ENCODE assay signal across 9 mouse cellular contexts in the genomic region with DNA sequence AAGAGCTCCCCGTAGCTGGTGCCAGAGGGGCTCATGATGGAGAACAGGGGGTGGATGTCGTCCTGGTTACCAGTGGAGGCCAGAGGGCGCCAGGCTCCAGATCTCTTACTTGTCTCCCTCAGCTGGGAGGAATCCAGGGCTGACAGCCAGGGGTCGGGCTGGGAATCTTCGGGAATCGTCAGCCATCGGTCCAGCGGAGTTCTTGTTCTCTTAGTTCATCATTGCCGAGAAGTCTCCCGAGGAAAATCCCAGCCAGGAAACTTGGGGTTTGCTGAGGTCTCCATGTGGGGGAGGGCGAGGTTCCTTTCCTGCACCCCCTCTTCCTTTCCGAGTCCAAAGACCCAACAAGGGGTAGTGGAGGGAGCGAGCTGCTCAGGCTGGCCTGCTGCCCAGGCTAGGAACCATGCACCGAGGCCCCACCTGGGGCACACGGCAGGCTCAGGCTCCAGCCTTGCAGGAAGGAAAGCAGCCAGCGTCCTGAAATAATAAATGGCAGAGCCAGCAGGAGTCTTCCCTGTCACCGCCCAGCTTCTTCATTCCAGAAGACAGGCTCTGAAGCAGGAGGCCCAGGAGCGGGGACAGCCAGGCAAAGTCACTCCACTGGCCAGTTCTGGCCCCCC. TPM values are rescaled to one million over a fixed set of nuclear protein-coding genes. Genes with fewer than 3 reads are reported as not detected.
DNase-seq lines count a peak whose midpoint lies in the region; ATAC-seq lines count a peak whose summit lies in the region.
"Had no signal": no experiment of that assay in that cellular context is flagged by ENCODE, and none has a peak within 500 bp of the region (broad histone marks: within the 10 kb centered on the region; RNA-seq: fewer than 3 reads in every experiment).

No protein-coding gene starts in this region.

- no peaks in the 10 kb centered on the region for H3K27me3 ChIP-seq in forebrain, embryonic 16.5 days (replicated peaks; ENCODE audit: control insufficient read depth, insufficient read depth, low read length)
- H3K27me3 ChIP-seq in hindbrain, embryonic 10.5 days (ENCODE audit: insufficient read depth, poor library complexity, severe bottlenecking) = peaks cover 43% of the 10 kb centered on the region
- H3K27me3 ChIP-seq in limb, embryonic 12.5 days = peaks cover 4% of the 10 kb centered on the region; the same call in 1 of the 2 replicates
- no peaks in the 10 kb centered on the region for H3K27me3 ChIP-seq in neural tube, embryonic 14.5 days (ENCODE audit: control insufficient read depth, insufficient read depth, low read length)
- H3K27me3 ChIP-seq: Patski had no signal

- peak overlapping the region; percentile 13 for H3K4me2 ChIP-seq in forebrain, embryonic 16.5 days (ENCODE audit: low read length)
- peak overlapping the region; percentile 41 for H3K4me2 ChIP-seq in limb, embryonic 12.5 days
- peak overlapping the region; percentile 22 for H3K4me2 ChIP-seq in neural tube, embryonic 14.5 days (ENCODE audit: low read depth, low read length)

- peak; percentile 41 for DNase-seq in right cerebral cortex, postnatal 4 days
- no peak for DNase-seq in right cerebral cortex, adult 18-20 months
- DNase-seq in hindbrain, embryonic 10.5 days (ENCODE audit: low spot score) = peak; percentile 48
- DNase-seq in spleen, postnatal 4 days (ENCODE audit: low spot score in 2 of 2) = no peak

- H3K9me3 ChIP-seq in forebrain, embryonic 16.5 days (ENCODE audit: control insufficient read depth, low read length) = no peaks in the 10 kb centered on the region
- H3K9me3 ChIP-seq in hindbrain, embryonic 10.5 days = no peaks in the 10 kb centered on the region
- H3K9me3 ChIP-seq in limb, embryonic 12.5 days = no peaks in the 10 kb centered on the region
- H3K9me3 ChIP-seq in neural tube, embryonic 14.5 days (ENCODE audit: control insufficient read depth, low read length) = no peaks in the 10 kb centered on the region

- no peak overlapping the region for H3K4me3 ChIP-seq in forebrain, embryonic 16.5 days (replicated peaks; ENCODE audit: low read length)
- peak overlapping the region; percentile 27 for H3K4me3 ChIP-seq in hindbrain, embryonic 10.5 days
- H3K4me3 ChIP-seq in limb, embryonic 12.5 days (replicated peaks) = 0 out of 2 replicates have a peak overlapping the region, but pooled peaks have one; percentile 7
- H3K4me3 ChIP-seq in neural tube, embryonic 14.5 days (ENCODE audit: low read depth, low read length) = no peak overlapping the region

- ATAC-seq in forebrain, embryonic 16.5 days = no peak
- 0 out of 2 replicates have a peak, but pooled peaks have one; percentile 13 for ATAC-seq in limb, embryonic 12.5 days (ENCODE audit: insufficient number of reproducible peaks, insufficient read depth, low FRiP score, low TSS enrichment, low read depth)
- ATAC-seq in neural tube, embryonic 14.5 days (ENCODE audit: low read depth) = peak; percentile 38; the same call in 1 of the 2 replicates
- no peak for ATAC-seq in CD4-positive, CD25-positive, alpha-beta regulatory T cell, adult 4 months
- ATAC-seq: Patski had no signal

- peaks cover 18% of the 10 kb centered on the region for H3K4me1 ChIP-seq in forebrain, embryonic 16.5 days (replicated peaks; ENCODE audit: control insufficient read depth, insufficient read depth, low read length)
- peaks cover 46% of the 10 kb centered on the region for H3K4me1 ChIP-seq in hindbrain, embryonic 10.5 days (replicated peaks)
- H3K4me1 ChIP-seq in limb, embryonic 12.5 days (replicated peaks) = peaks cover 46% of the 10 kb centered on the region
- peaks cover 18% of the 10 kb centered on the region for H3K4me1 ChIP-seq in neural tube, embryonic 14.5 days (ENCODE audit: control insufficient read depth, insufficient read depth, low read length)

- whole genome bisulfite sequencing in forebrain, embryonic 16.5 days = 17% methylated on average over 18 of the region's 18 CpGs
- 6% methylated on average over 18 of the region's 18 CpGs for WGBS in hindbrain, embryonic 10.5 days
- WGBS in limb, embryonic 12.5 days = 9% methylated on average over 18 of the region's 18 CpGs
- 7% methylated on average over 18 of the region's 18 CpGs for WGBS in neural tube, embryonic 14.5 days

- H3K27ac ChIP-seq in forebrain, embryonic 16.5 days (ENCODE audit: low read length) = no peak overlapping the region
- H3K27ac ChIP-seq in hindbrain, embryonic 10.5 days = peak overlapping the region; percentile 72
- H3K27ac ChIP-seq in limb, embryonic 12.5 days = peak overlapping the region; percentile 65
- peak overlapping the region; percentile 63; the same call in 1 of the 2 replicates for H3K27ac ChIP-seq in neural tube, embryonic 14.5 days (ENCODE audit: low read depth, low read length)

- peak overlapping the region; percentile 30 for H3K9ac ChIP-seq in forebrain, embryonic 16.5 days (replicated peaks; ENCODE audit: low read depth, low read length)
- no peak overlapping the region for H3K9ac ChIP-seq in limb, embryonic 12.5 days (replicated peaks)
- no peak overlapping the region for H3K9ac ChIP-seq in neural tube, embryonic 14.5 days (replicated peaks; ENCODE audit: low read depth, low read length)

- H3K36me3 ChIP-seq in forebrain, embryonic 16.5 days (ENCODE audit: control insufficient read depth, insufficient read depth) = no peaks in the 10 kb centered on the region
- no peaks in the 10 kb centered on the region for H3K36me3 ChIP-seq in hindbrain, embryonic 10.5 days
- peaks cover 3% of the 10 kb centered on the region; the same call in 1 of the 2 replicates for H3K36me3 ChIP-seq in limb, embryonic 12.5 days
- H3K36me3 ChIP-seq in neural tube, embryonic 14.5 days (ENCODE audit: control insufficient read depth, insufficient read depth, low read length) = no peaks in the 10 kb centered on the region

RNA-seq across cellular contexts. Expression of a gene that starts 12.5 kb away (rescaled TPM):
- 3.7 and 4.1 TPM in 2 replicates for polyA plus RNA-seq in forebrain, embryonic 16.5 days (2015; fragmentation: Nextera tagmentation; extraction: Ambion mirVana)
- polyA plus RNA-seq in hindbrain, embryonic 10.5 days (2016; fragmentation: Nextera tagmentation; extraction: Ambion mirVana) = 5.2 and 6.5 TPM in 2 replicates
- 9.9 and 11.3 TPM in 2 replicates for polyA plus RNA-seq in limb, embryonic 12.5 days (2016; fragmentation: Nextera tagmentation; extraction: Ambion mirVana)
- polyA plus RNA-seq in neural tube, embryonic 14.5 days (2014; fragmentation: Nextera tagmentation; extraction: Ambion mirVana) = 2.4 and 4.8 TPM in 2 replicates
- polyA plus RNA-seq in CD4-positive, CD25-positive, alpha-beta regulatory T cell, adult 4 months (2017; shearing (Covaris generic)) = not detected

RNA-seq across cellular contexts. Expression of a gene that starts 28.8 kb away (rescaled TPM):
- 0.44 and 1.2 TPM in 2 replicates for polyA plus RNA-seq in forebrain, embryonic 16.5 days (2015; fragmentation: Nextera tagmentation; extraction: Ambion mirVana)
- polyA plus RNA-seq in hindbrain, embryonic 10.5 days (2016; fragmentation: Nextera tagmentation; extraction: Ambion mirVana) = 1.3 and 2.2 TPM in 2 replicates
- polyA plus RNA-seq in limb, embryonic 12.5 days (2016; fragmentation: Nextera tagmentation; extraction: Ambion mirVana) = 5.0 and 5.2 TPM in 2 replicates
- polyA plus RNA-seq in neural tube, embryonic 14.5 days (2014; fragmentation: Nextera tagmentation; extraction: Ambion mirVana) = 0.71 and 1.7 TPM in 2 replicates
- polyA plus RNA-seq in CD4-positive, CD25-positive, alpha-beta regulatory T cell, adult 4 months (2017; shearing (Covaris generic)) = 1 to 10 TPM in 1 of 2 experiments, not detected in 1; 1.2 TPM

RNA-seq across cellular contexts. Expression of a gene that starts 46.5 kb away (rescaled TPM):
- 3.9 and 4.3 TPM in 2 replicates for polyA plus RNA-seq in forebrain, embryonic 16.5 days (2015; fragmentation: Nextera tagmentation; extraction: Ambion mirVana)
- polyA plus RNA-seq in hindbrain, embryonic 10.5 days (2016; fragmentation: Nextera tagmentation; extraction: Ambion mirVana) = 9.0 and 9.4 TPM in 2 replicates
- 10.6 and 10.8 TPM in 2 replicates for polyA plus RNA-seq in limb, embryonic 12.5 days (2016; fragmentation: Nextera tagmentation; extraction: Ambion mirVana)
- 0.76 and 1.4 TPM in 2 replicates for polyA plus RNA-seq in neural tube, embryonic 14.5 days (2014; fragmentation: Nextera tagmentation; extraction: Ambion mirVana)
- polyA plus RNA-seq in CD4-positive, CD25-positive, alpha-beta regulatory T cell, adult 4 months (2017; shearing (Covaris generic)) = 10 to 100 TPM; 14.5 to 29.6 TPM

Comparison
In these comparisons a context has a peak if more than half of its experiments do, and no peak if none do; other contexts are left out.
1. DNase-seq: peak in right cerebral cortex, postnatal 4 days (single experiment) and hindbrain, embryonic 10.5 days (single experiment); none in right cerebral cortex, adult 18-20 months (single experiment) and spleen, postnatal 4 days (0 of 2).
2. ATAC-seq: peak in limb, embryonic 12.5 days (single experiment) and neural tube, embryonic 14.5 days (single experiment); none in forebrain, embryonic 16.5 days (single experiment) and CD4-positive, CD25-positive, alpha-beta regulatory T cell, adult 4 months (single experiment).
3. H3K4me3 ChIP-seq: peak in hindbrain, embryonic 10.5 days (single experiment) and limb, embryonic 12.5 days (single experiment); none in forebrain, embryonic 16.5 days (single experiment) and neural tube, embryonic 14.5 days (single experiment).
4. Peak in every context shown above with its lines, with median percentiles within 50 percentile points of each other: H3K4me2 ChIP-seq.